Mouse (Mus musculus) lung, adult 10 weeks (tissue): ENCODE measurements around the gene Cyp3a41a. TPM values are rescaled to one million over a fixed set of nuclear protein-coding genes. Genes with fewer than 3 reads are reported as not detected.

Source experiments
- polyA plus RNA-seq: library from polyadenylated mRNA; stranded (reverse); fragments of 350-450 nt; fragmentation: Illumina TruSeq; extraction: RNeasy Lipid Tissue Mini Kit (QIAGEN cat#74804); gene quantifications from one replicate; pipeline ENCODE4 v1.2.3, GENCODE M21; 2014; ENCODE audit warnings: low read depth, low replicate concordance; ENCODE audit not compliant: insufficient read depth

The Cyp3a41a gene
- not detected for polyA plus RNA-seq

GRCm38 (mm10) chr5:145720036-145720435 is at the start of gene Cyp3a41a:
Gene Cyp3a41a (minus strand): TSS chr5:145720136.

Other genes with a start within 250 kb of the Cyp3a41a start
- gene Cyp3a41b, start 135.4 kb downstream of the Cyp3a41a start, polyA plus RNA-seq: not detected
- not detected for gene Cyp3a44, start 85.7 kb upstream of the Cyp3a41a start, polyA plus RNA-seq
- gene Cyp3a11, start 159.8 kb upstream of the Cyp3a41a start, polyA plus RNA-seq: not detected